Mouse (Mus musculus): ENCODE measurements around the gene Gm8332. TPM values are rescaled to one million over a fixed set of nuclear protein-coding genes. Genes with fewer than 3 reads are reported as not detected.
"Not testable (repeated sequence)": the region's sequence is repeated elsewhere in the genome, so short reads cannot be mapped to it uniquely, and the experiment has no call there.

Gene Gm8332
- polyA plus RNA-seq (2017; shearing (Covaris generic)): not detected

GRCm38 (mm10) chr12:88250000-88250399 lies at the start of gene Gm8332:
Gene Gm8332, minus strand, starts transcription at chr12:88250100.
- ATAC-seq: not testable (repeated sequence)

GRCm38 (mm10) chr12:88297171-88297570 lies 47.3 kb upstream of the Gm8332 start:
- ATAC-seq: not testable (repeated sequence)

GRCm38 (mm10) chr12:88293082-88293481 lies 43.2 kb upstream of the Gm8332 start:
- not testable (repeated sequence) for ATAC-seq

- not testable (repeated sequence) for ATAC-seq
Measured at GRCm38 (mm10) chr12:88285224-88285623, 35.3 kb upstream of the Gm8332 start.

- ATAC-seq: not testable (repeated sequence)
Measured at GRCm38 (mm10) chr12:88274400-88274799, 24.5 kb upstream of the Gm8332 start, which contains the start of gene Gm5662. Gene Gm5662, minus strand, starts transcription at chr12:88274500.

- no peak for ATAC-seq
Measured at GRCm38 (mm10) chr12:88257241-88257640, 7.3 kb upstream of the Gm8332 start.

GRCm38 (mm10) chr12:88255917-88256316 lies 6.0 kb upstream of the Gm8332 start:
- not testable (repeated sequence) for ATAC-seq

GRCm38 (mm10) chr12:88245786-88246185 lies 4.1 kb downstream of the Gm8332 start:
- not testable (repeated sequence) for ATAC-seq

GRCm38 (mm10) chr12:88242940-88243339 lies 7.0 kb downstream of the Gm8332 start:
- not testable (repeated sequence) for ATAC-seq

GRCm38 (mm10) chr12:88219445-88219844 lies 30.5 kb downstream of the Gm8332 start:
- no peak for ATAC-seq

- ATAC-seq: not testable (repeated sequence)
Measured at GRCm38 (mm10) chr12:88218059-88218458, 31.8 kb downstream of the Gm8332 start.

GRCm38 (mm10) chr12:88214641-88215040 lies 35.3 kb downstream of the Gm8332 start:
- ATAC-seq: no peak

- not testable (repeated sequence) for ATAC-seq
Measured at GRCm38 (mm10) chr12:88211458-88211857, 38.4 kb downstream of the Gm8332 start.

GRCm38 (mm10) chr12:88202856-88203255 lies 47.0 kb downstream of the Gm8332 start:
- no peak for ATAC-seq

Other genes starting within 250 kb of the Gm8332 start
- gene Gm2075, start 238.3 kb downstream of the Gm8332 start, polyA plus RNA-seq (2017; shearing (Covaris generic)): not detected
- not detected for gene Gm6803, start 231.3 kb downstream of the Gm8332 start, polyA plus RNA-seq (2017; shearing (Covaris generic))
- not detected for gene Gm2056, start 223.1 kb downstream of the Gm8332 start, polyA plus RNA-seq (2017; shearing (Covaris generic))
- not detected for gene Gm16368, start 166.4 kb downstream of the Gm8332 start, polyA plus RNA-seq (2017; shearing (Covaris generic))
- not detected for gene Gm10436, start 68.0 kb downstream of the Gm8332 start, polyA plus RNA-seq (2017; shearing (Covaris generic))
- not detected for gene Gm5662, start 24.4 kb upstream of the Gm8332 start, polyA plus RNA-seq (2017; shearing (Covaris generic))
- not detected for gene Gm5039, start 73.9 kb upstream of the Gm8332 start, polyA plus RNA-seq (2017; shearing (Covaris generic))
- 10 to 100 TPM; 11.5 to 21.0 TPM for gene Adck1, start 110.5 kb upstream of the Gm8332 start, polyA plus RNA-seq (2017; shearing (Covaris generic))

Data from CD4-positive, CD25-positive, alpha-beta regulatory T cell, adult 4 months (primary cell).